Mouse (Mus musculus): ENCODE measurements around the gene Il34. TPM values are rescaled to one million over a fixed set of nuclear protein-coding genes. Genes with fewer than 3 reads are reported as not detected.
A peak's percentile ranks its signal among the peaks of the same experiment; 100 is the strongest.

The Il34 gene
- polyA plus RNA-seq, 1 experiment from 2014 or later, result 3.0 TPM

DNA sequence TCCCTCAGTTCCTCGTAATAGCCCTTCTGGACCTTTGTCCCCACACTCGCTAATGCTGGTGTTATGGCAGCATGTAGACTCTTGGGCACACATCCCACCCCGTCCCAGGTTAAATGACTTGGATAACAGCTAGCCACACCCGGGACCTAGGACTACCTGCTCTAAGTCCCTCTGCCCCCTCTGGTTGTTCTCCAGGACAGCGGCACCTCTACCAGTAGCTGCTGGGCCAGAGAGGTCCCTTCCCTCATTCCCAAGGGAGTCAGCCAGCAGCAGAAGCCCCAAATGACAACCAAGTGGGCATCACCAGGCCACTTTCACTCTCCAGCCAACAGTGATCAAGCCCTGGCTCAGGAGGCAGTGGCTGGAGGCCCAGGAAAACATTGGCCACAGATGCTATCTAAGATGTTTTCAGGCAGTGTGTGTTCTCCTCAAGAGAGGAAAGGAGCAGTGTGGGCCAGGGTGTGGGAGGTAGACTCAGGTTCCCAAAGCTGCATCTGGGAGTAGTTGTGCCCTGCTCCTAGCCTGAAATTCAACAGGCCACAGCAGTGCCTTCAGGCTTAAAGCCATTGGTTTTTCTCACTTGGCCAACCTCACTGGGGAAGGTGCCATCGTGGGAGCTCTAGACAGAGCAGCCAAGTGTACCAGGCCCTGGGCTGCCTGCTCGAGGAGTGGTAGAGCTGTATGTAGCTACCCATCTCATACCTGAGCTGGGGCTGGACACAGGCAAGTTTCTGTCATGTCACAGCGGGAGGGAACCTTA, 87.3 kb downstream of the Il34 start:
- peak overlapping the region; percentile 94 for H3K27ac ChIP-seq (ENCODE audit: low read length)
- H3K36me3 ChIP-seq (ENCODE audit: insufficient read depth, low read length), result 0 out of 2 replicates have a peak, but pooled peaks cover 6% of the 10 kb centered on the region
- H3K27me3 ChIP-seq (ENCODE audit: insufficient read depth, low read length), result no peaks in the 10 kb centered on the region
- peak overlapping the region; percentile 58; the same call in 1 of the 2 replicates for H3K9ac ChIP-seq (replicated peaks; ENCODE audit: low read length)
- H3K4me3 ChIP-seq (ENCODE audit: low read length), result no peak overlapping the region
- H3K4me1 ChIP-seq (ENCODE audit: insufficient read depth, low read length), result peaks cover 67% of the 10 kb centered on the region
- H3K9me3 ChIP-seq (ENCODE audit: low read length), result no peaks in the 10 kb centered on the region
- H3K4me2 ChIP-seq (replicated peaks; ENCODE audit: low read depth, low read length), result no peak overlapping the region
- ATAC-seq (ENCODE audit: low FRiP score, low TSS enrichment), result no peak
- WGBS, result 62% methylated on average over 8 of the region's 8 CpGs

- peaks cover 54% of the 10 kb centered on the region for H3K4me1 ChIP-seq (ENCODE audit: insufficient read depth, low read length)
- 33% methylated on average over 7 of the region's 7 CpGs for WGBS
- H3K9me3 ChIP-seq (ENCODE audit: low read length), result no peaks in the 10 kb centered on the region
- H3K9ac ChIP-seq (replicated peaks; ENCODE audit: low read length), result peak overlapping the region; percentile 3; the same call in 1 of the 2 replicates
- no peak overlapping the region for H3K4me3 ChIP-seq (ENCODE audit: low read length)
- no peak overlapping the region for H3K4me2 ChIP-seq (replicated peaks; ENCODE audit: low read depth, low read length)
- ATAC-seq (ENCODE audit: low FRiP score, low TSS enrichment), result no peak
- no peaks in the 10 kb centered on the region for H3K27me3 ChIP-seq (ENCODE audit: insufficient read depth, low read length)
- peak overlapping the region; percentile 57; the same call in 1 of the 2 replicates for H3K27ac ChIP-seq (ENCODE audit: low read length)
- H3K36me3 ChIP-seq (ENCODE audit: insufficient read depth, low read length), result peaks cover 6% of the 10 kb centered on the region; the same call in 1 of the 2 replicates
Observed at GRCm38 (mm10) chr8:110717131-110717530, 88.6 kb downstream of the Il34 start.

- Histone ChIP-seq H3K27ac (ENCODE audit: low read length) (peak overlapping the region; percentile 50; the same call in 1 of the 2 replicates), H3K9ac (replicated peaks; ENCODE audit: low read length) (no peak overlapping the region), H3K27me3 (ENCODE audit: insufficient read depth, low read length) (no peaks in the 10 kb centered on the region), H3K4me2 (replicated peaks; ENCODE audit: low read depth, low read length) (no peak overlapping the region), H3K4me1 (ENCODE audit: insufficient read depth, low read length) (peaks cover 56% of the 10 kb centered on the region), H3K36me3 (ENCODE audit: insufficient read depth, low read length) (peaks cover 8% of the 10 kb centered on the region; the same call in 1 of the 2 replicates), H3K4me3 (ENCODE audit: low read length) (no peak overlapping the region), H3K9me3 (ENCODE audit: low read length) (no peaks in the 10 kb centered on the region)
- 45% methylated on average over 4 of the region's 4 CpGs for WGBS
- no peak for ATAC-seq (ENCODE audit: low FRiP score, low TSS enrichment)
Observed at GRCm38 (mm10) chr8:110716075-110716474, 89.6 kb downstream of the Il34 start.

DNA sequence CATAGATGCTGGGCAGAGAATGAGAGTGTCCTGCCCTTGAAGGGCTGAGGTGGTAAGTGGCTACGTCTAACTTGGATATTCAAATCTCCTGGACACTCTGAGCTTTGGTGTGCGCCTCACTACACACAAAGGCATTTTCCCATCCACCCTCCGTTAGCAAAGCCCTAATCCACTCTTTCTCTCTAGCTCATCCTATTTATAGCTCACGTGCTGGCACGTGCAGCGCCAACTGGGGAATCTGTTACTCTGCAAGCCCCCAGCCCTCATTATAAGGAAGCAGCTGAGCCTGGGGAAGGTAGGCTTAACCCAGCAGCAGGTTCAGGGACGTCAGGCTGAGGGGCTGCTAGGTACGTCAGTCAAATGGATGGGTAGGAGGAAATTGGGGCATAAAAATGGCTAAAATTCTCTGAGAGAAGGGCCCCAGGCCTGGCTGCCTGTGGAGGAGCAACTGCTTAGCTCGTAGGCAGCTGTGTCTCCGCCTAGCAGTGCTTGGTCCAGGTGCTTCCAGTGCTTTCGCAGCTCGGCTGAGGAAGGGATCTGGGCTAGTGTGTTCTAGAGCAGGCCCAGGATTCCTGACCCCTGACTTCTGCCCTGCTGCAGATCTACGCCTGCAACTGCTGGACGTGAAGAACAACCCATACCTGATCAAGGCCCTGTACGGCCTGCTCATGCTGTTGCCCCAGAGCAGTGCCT, 90.8 kb downstream of the Il34 start:
- Histone ChIP-seq H3K4me3 (ENCODE audit: low read length) (no peak overlapping the region), H3K36me3 (ENCODE audit: insufficient read depth, low read length) (peaks cover 15% of the 10 kb centered on the region), H3K9me3 (ENCODE audit: low read length) (no peaks in the 10 kb centered on the region), H3K4me2 (replicated peaks; ENCODE audit: low read depth, low read length) (no peak overlapping the region), H3K9ac (replicated peaks; ENCODE audit: low read length) (no peak overlapping the region), H3K27ac (ENCODE audit: low read length) (peak overlapping the region; percentile 50; the same call in 1 of the 2 replicates), H3K4me1 (ENCODE audit: insufficient read depth, low read length) (peaks cover 58% of the 10 kb centered on the region), H3K27me3 (ENCODE audit: insufficient read depth, low read length) (no peaks in the 10 kb centered on the region)
- ATAC-seq (ENCODE audit: low FRiP score, low TSS enrichment), result no peak
- 83% methylated on average over 15 of the region's 15 CpGs for WGBS

- Histone ChIP-seq H3K9me3 (ENCODE audit: low read length) (no peaks in the 10 kb centered on the region), H3K27me3 (ENCODE audit: insufficient read depth, low read length) (no peaks in the 10 kb centered on the region), H3K36me3 (ENCODE audit: insufficient read depth, low read length) (peaks cover 15% of the 10 kb centered on the region), H3K9ac (replicated peaks; ENCODE audit: low read length) (no peak overlapping the region), H3K4me2 (replicated peaks; ENCODE audit: low read depth, low read length) (no peak overlapping the region), H3K4me3 (ENCODE audit: low read length) (no peak overlapping the region), H3K27ac (ENCODE audit: low read length) (no peak overlapping the region), H3K4me1 (ENCODE audit: insufficient read depth, low read length) (peaks cover 40% of the 10 kb centered on the region)
- ATAC-seq (ENCODE audit: low FRiP score, low TSS enrichment), result no peak
- 88% methylated on average over 7 of the region's 7 CpGs for WGBS
Observed at GRCm38 (mm10) chr8:110713073-110713472, 92.7 kb downstream of the Il34 start.

DNA sequence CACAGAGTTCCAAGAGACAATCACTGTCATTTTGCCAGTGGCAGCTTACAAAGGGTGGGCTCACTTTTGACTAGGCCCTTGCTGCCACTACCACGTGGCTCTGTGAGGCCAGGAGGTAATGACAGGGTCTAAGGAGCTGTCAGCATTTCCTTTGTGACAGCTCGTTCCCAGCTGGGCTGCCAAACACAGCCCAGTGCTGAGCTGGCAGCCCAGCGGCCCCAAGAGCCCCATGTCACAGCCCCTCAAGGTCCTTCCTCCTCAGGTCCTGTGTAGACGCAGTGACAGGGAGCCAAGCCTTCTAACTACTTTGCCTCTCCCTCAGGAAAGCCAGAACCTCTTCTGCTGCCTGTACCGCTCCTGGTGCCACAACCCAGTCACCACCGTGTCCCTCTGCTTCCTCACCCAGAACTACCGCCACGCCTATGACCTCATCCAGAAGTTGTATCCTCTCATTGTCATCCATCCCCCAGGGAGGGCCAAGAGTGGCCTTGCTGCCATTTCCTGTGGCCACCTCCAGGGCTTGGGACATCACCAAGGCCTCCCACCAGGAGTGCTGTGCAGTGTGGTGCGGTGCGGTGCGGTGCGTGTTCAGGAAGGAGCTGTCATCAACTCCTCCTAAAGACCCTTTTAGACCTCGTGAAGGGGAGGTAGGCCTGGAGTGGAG, 94.3 kb downstream of the Il34 start:
- Histone ChIP-seq H3K4me3 (ENCODE audit: low read length) (no peak overlapping the region), H3K27me3 (ENCODE audit: insufficient read depth, low read length) (no peaks in the 10 kb centered on the region), H3K36me3 (ENCODE audit: insufficient read depth, low read length) (peaks cover 15% of the 10 kb centered on the region), H3K9me3 (ENCODE audit: low read length) (no peaks in the 10 kb centered on the region), H3K4me2 (replicated peaks; ENCODE audit: low read depth, low read length) (no peak overlapping the region), H3K4me1 (ENCODE audit: insufficient read depth, low read length) (peaks cover 24% of the 10 kb centered on the region), H3K27ac (ENCODE audit: low read length) (peak overlapping the region; percentile 74), H3K9ac (replicated peaks; ENCODE audit: low read length) (no peak overlapping the region)
- ATAC-seq (ENCODE audit: low FRiP score, low TSS enrichment), result peak; percentile 35; the same call in 1 of the 2 replicates
- WGBS, result 71% methylated on average over 13 of the region's 13 CpGs

GRCm38 (mm10) chr8:110710593-110710992, 95.1 kb downstream of the Il34 start:
- no peak overlapping the region for H3K4me2 ChIP-seq (replicated peaks; ENCODE audit: low read depth, low read length)
- no peak overlapping the region for H3K4me3 ChIP-seq (ENCODE audit: low read length)
- peak overlapping the region; percentile 74 for H3K27ac ChIP-seq (ENCODE audit: low read length)
- no peak for ATAC-seq (ENCODE audit: low FRiP score, low TSS enrichment)
- peak overlapping the region; percentile 31; the same call in 1 of the 2 replicates for H3K9ac ChIP-seq (replicated peaks; ENCODE audit: low read length)
- H3K27me3 ChIP-seq (ENCODE audit: insufficient read depth, low read length), result no peaks in the 10 kb centered on the region
- H3K9me3 ChIP-seq (ENCODE audit: low read length), result no peaks in the 10 kb centered on the region
- peaks cover 15% of the 10 kb centered on the region for H3K36me3 ChIP-seq (ENCODE audit: insufficient read depth, low read length)
- WGBS, result 48% methylated on average over 3 of the region's 3 CpGs
- peaks cover 19% of the 10 kb centered on the region for H3K4me1 ChIP-seq (ENCODE audit: insufficient read depth, low read length)

DNA sequence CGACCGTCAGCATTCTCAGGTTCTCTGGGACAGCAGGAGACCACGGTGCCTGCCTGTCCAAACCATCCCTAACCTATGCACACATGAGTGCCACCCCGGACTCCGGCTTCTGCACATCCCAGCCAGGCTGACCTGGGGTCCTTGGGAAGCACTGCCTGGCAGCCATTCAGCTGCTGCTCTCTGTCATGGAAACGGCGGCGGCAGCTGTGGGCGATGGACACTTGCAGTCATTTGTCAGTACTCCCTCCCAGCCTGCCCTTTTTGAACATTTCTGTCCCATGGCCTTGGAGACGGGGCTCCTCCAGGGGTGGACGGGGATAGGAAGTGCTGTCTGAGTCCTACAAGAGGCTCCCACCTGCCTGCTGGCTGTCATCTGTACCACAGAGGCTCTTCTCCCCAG, 97.3 kb downstream of the Il34 start:
- WGBS, result 75% methylated on average over 11 of the region's 11 CpGs
- no peaks in the 10 kb centered on the region for H3K27me3 ChIP-seq (ENCODE audit: insufficient read depth, low read length)
- H3K27ac ChIP-seq (ENCODE audit: low read length), result no peak overlapping the region
- H3K4me3 ChIP-seq (ENCODE audit: low read length), result no peak overlapping the region
- H3K9ac ChIP-seq (replicated peaks; ENCODE audit: low read length), result no peak overlapping the region
- ATAC-seq (ENCODE audit: low FRiP score, low TSS enrichment), result no peak
- peaks cover 11% of the 10 kb centered on the region for H3K36me3 ChIP-seq (ENCODE audit: insufficient read depth, low read length)
- H3K4me2 ChIP-seq (replicated peaks; ENCODE audit: low read depth, low read length), result no peak overlapping the region
- H3K4me1 ChIP-seq (ENCODE audit: insufficient read depth, low read length), result peaks cover 34% of the 10 kb centered on the region
- H3K9me3 ChIP-seq (ENCODE audit: low read length), result no peaks in the 10 kb centered on the region

- Histone ChIP-seq H3K4me3 (ENCODE audit: low read length) (no peak overlapping the region), H3K27ac (ENCODE audit: low read length) (no peak overlapping the region), H3K27me3 (ENCODE audit: insufficient read depth, low read length) (no peaks in the 10 kb centered on the region), H3K36me3 (ENCODE audit: insufficient read depth, low read length) (peaks cover 7% of the 10 kb centered on the region; the same call in 1 of the 2 replicates), H3K4me1 (ENCODE audit: insufficient read depth, low read length) (peaks cover 51% of the 10 kb centered on the region), H3K4me2 (replicated peaks; ENCODE audit: low read depth, low read length) (no peak overlapping the region), H3K9me3 (ENCODE audit: low read length) (no peaks in the 10 kb centered on the region), H3K9ac (replicated peaks; ENCODE audit: low read length) (no peak overlapping the region)
- WGBS, result 86% methylated on average over 3 of the region's 3 CpGs
- no peak for ATAC-seq (ENCODE audit: low FRiP score, low TSS enrichment)
Observed at GRCm38 (mm10) chr8:110706288-110706870, 99.3 kb downstream of the Il34 start.
